Mouse (Mus musculus) CH12.LX (cell line): ENCODE results near the gene Tmem43. TPM values are rescaled to one million over a fixed set of nuclear protein-coding genes. Genes with fewer than 3 reads are reported as not detected.
A peak's percentile ranks its signal among the peaks of the same experiment; 100 is the strongest.

Experiments used
- DNase-seq: peaks from one replicate; pipeline ENCODE4 v3.0.0-alpha.2; 2013; ENCODE audit errors: extremely low read depth
- H3K27ac ChIP-seq: 2 replicates; pipeline ENCODE4 v1.5.1; 2012; ENCODE audit warnings: low read depth, mild to moderate bottlenecking, control low read depth, moderate library complexity; ENCODE audit not compliant: insufficient read depth
- H3K27me3 ChIP-seq: replicated peaks from 2 replicates; pipeline ENCODE3; 2012; ENCODE audit warnings: inconsistent platforms
- H3K36me3 ChIP-seq, 2 experiments: replicated peaks in 1 of 2; 2 replicates each; pipeline versions ENCODE3 to v1.6.1; 2012; ENCODE audit warnings: inconsistent platforms in 1 of 2, low read length in 1 of 2, mild to moderate bottlenecking in 1 of 2, mixed read lengths in 1 of 2, moderate library complexity in 1 of 2; ENCODE audit not compliant: control insufficient read depth in 1 of 2, insufficient read depth in 1 of 2
- H3K4me1 ChIP-seq, 2 experiments: 2 replicates each; pipeline ENCODE4 v1.6.1; 2012; ENCODE audit warnings: inconsistent platforms in 1 of 2, moderate library complexity in 1 of 2; ENCODE audit not compliant: insufficient read depth in 2 of 2, control insufficient read depth in 1 of 2
- H3K4me2 ChIP-seq: 2 replicates; pipeline ENCODE4 v1.6.1; 2012; ENCODE audit warnings: low read depth, mild to moderate bottlenecking, control low read depth; ENCODE audit not compliant: poor library complexity, insufficient read depth, severe bottlenecking
- H3K4me3 ChIP-seq, 3 experiments: fragments of 150-350 bp in 1 of 3; sonication (generic) in 1 of 3; replicated peaks in 1 of 3; 2 replicates each; pipeline versions ENCODE3 to v1.5.1; 2011 to 2012; ENCODE audit warnings: low read depth in 2 of 3, low read length in 2 of 3, mild to moderate bottlenecking in 2 of 3, moderate library complexity in 2 of 3, control low read depth in 1 of 3, improper control_type of control experiment in 1 of 3, inconsistent platforms in 1 of 3, mixed read lengths in 1 of 3; ENCODE audit not compliant: poor library complexity in 1 of 3
- H3K79me2 ChIP-seq: replicated peaks from 2 replicates; pipeline ENCODE4 v1.6.1; 2012; ENCODE audit warnings: mild to moderate bottlenecking, moderate library complexity; ENCODE audit not compliant: control insufficient read depth, poor library complexity, insufficient read depth, severe bottlenecking; ENCODE audit errors: extremely low read depth
- H3K9ac ChIP-seq: 2 replicates; pipeline ENCODE4 v1.6.1; 2012; ENCODE audit warnings: low read depth, mild to moderate bottlenecking, control low read depth, moderate library complexity; ENCODE audit not compliant: insufficient read depth
- H3K9me3 ChIP-seq: replicated peaks from 2 replicates; pipeline ENCODE3; 2012; ENCODE audit warnings: low read length, inconsistent platforms, mixed read lengths
- CHD1 ChIP-seq: IDR thresholded peaks from 2 replicates; pipeline ENCODE4 v1.6.1; 2012; ENCODE audit warnings: low read depth, low read length, improper control_type of control experiment, inconsistent platforms
- E2F4 ChIP-seq: IDR thresholded peaks from 2 replicates; pipeline ENCODE4 v1.6.1; 2011; ENCODE audit warnings: low read depth, low read length, improper control_type of control experiment; ENCODE audit not compliant: insufficient replicate concordance
- ELF1 ChIP-seq: IDR thresholded peaks from 2 replicates; pipeline ENCODE4 v1.6.1; 2014; ENCODE audit warnings: low read depth, mild to moderate bottlenecking, inconsistent platforms, low read length, improper control_type of control experiment
- HCFC1 ChIP-seq: IDR thresholded peaks from 2 replicates; pipeline ENCODE4 v1.6.1; 2012; ENCODE audit warnings: low read depth, mild to moderate bottlenecking, inconsistent platforms, low read length, improper control_type of control experiment
- IRF4 ChIP-seq: IDR thresholded peaks from 2 replicates; pipeline ENCODE4 v1.6.1; 2014; ENCODE audit warnings: low read depth, mild to moderate bottlenecking, inconsistent platforms, low read length, improper control_type of control experiment
- JUND ChIP-seq: conservative IDR thresholded peaks from 2 replicates; pipeline ENCODE4 v1.6.1; 2011; ENCODE audit warnings: low read depth, low read length, improper control_type of control experiment
- KAT2A ChIP-seq: IDR thresholded peaks from 2 replicates; pipeline ENCODE4 v1.6.1; 2012; ENCODE audit warnings: low read length, improper control_type of control experiment, inconsistent platforms; ENCODE audit not compliant: insufficient replicate concordance
- MAFK ChIP-seq: IDR thresholded peaks from 2 replicates; pipeline ENCODE4 v1.6.1; 2011; ENCODE audit warnings: low read length, improper control_type of control experiment; ENCODE audit not compliant: insufficient replicate concordance
- MAX ChIP-seq: IDR thresholded peaks from 2 replicates; pipeline ENCODE4 v1.6.1; 2011; ENCODE audit warnings: low read length, improper control_type of control experiment
- NRF1 ChIP-seq: IDR thresholded peaks from 2 replicates; pipeline ENCODE4 v1.6.1; 2014; ENCODE audit warnings: low read depth, mild to moderate bottlenecking, inconsistent platforms, low read length, improper control_type of control experiment, moderate library complexity
- PAX5 ChIP-seq: IDR thresholded peaks from 2 replicates; pipeline ENCODE4 v1.6.1; 2012; ENCODE audit warnings: low read length, inconsistent platforms, mixed read lengths
- POLR2AphosphoS2 ChIP-seq: IDR thresholded peaks from 2 replicates; pipeline ENCODE4 v1.6.1; 2011; ENCODE audit warnings: low read depth, low read length, improper control_type of control experiment
- RAD21 ChIP-seq: IDR thresholded peaks from 2 replicates; pipeline ENCODE4 v1.6.1; 2011; ENCODE audit warnings: low read depth, mild to moderate bottlenecking, low read length, improper control_type of control experiment, moderate library complexity
- RCOR1 ChIP-seq: conservative IDR thresholded peaks from 2 replicates; pipeline ENCODE4 v1.6.1; 2012; ENCODE audit warnings: low read depth, mild to moderate bottlenecking, inconsistent platforms, low read length, improper control_type of control experiment
- SMC3 ChIP-seq: IDR thresholded peaks from 2 replicates; pipeline ENCODE4 v1.6.1; 2011; ENCODE audit warnings: low read depth, low read length, improper control_type of control experiment
- TBP ChIP-seq: conservative IDR thresholded peaks from 2 replicates; pipeline ENCODE4 v1.6.1; 2011; ENCODE audit warnings: low read depth, low read length, improper control_type of control experiment
- TCF12 ChIP-seq: IDR thresholded peaks from 2 replicates; pipeline ENCODE4 v1.6.1; 2014; ENCODE audit warnings: low read depth, mild to moderate bottlenecking, inconsistent platforms, low read length, improper control_type of control experiment
- USF1 ChIP-seq: IDR thresholded peaks from 2 replicates; pipeline ENCODE4 v1.6.1; 2014; ENCODE audit warnings: low read depth, mild to moderate bottlenecking, inconsistent platforms, low read length, improper control_type of control experiment
- dilution Hi-C: fragments of 300-500 bp; cut with MboI; formaldehyde crosslinking; loops from 2 replicates; pipeline ENCODE4 v1.14.3; 2020; ENCODE audit warnings: low sequenced_read_pairs; ENCODE audit not compliant: extremely low pct_unique_long_range_greater_than_20kb, extremely low pct_ligation_motif_present
- in situ Hi-C: fragments of 300-500 bp; cut with MboI; formaldehyde crosslinking; loops from 3 replicates; pipeline ENCODE4 v1.14.3; 2019; ENCODE audit warnings: low sequenced_read_pairs, low pct_ligation_motif_present, low pct_unique_long_range_greater_than_20kb, mixed read lengths
- polyA plus RNA-seq: library from polyadenylated mRNA; unstranded; fragments of >175 nt; gene quantifications from 2 replicates; pipeline ENCODE4 v1.2.1, GENCODE M21; 2012; ENCODE audit warnings: low read depth; ENCODE audit not compliant: insufficient read length
- total RNA-seq, 2 experiments: library from RNA; depleted of rRNA; stranded (reverse); fragments of 300-350 nt in 1 of 2; fragments of >200 nt in 1 of 2; gene quantifications; 2 replicates each; pipeline ENCODE4 v1.2.3; 2012 to 2014

The Tmem43 gene
- total and polyA plus RNA-seq, 3 experiments: 19.2 to 29.7 (median 25.0) TPM

DNA sequence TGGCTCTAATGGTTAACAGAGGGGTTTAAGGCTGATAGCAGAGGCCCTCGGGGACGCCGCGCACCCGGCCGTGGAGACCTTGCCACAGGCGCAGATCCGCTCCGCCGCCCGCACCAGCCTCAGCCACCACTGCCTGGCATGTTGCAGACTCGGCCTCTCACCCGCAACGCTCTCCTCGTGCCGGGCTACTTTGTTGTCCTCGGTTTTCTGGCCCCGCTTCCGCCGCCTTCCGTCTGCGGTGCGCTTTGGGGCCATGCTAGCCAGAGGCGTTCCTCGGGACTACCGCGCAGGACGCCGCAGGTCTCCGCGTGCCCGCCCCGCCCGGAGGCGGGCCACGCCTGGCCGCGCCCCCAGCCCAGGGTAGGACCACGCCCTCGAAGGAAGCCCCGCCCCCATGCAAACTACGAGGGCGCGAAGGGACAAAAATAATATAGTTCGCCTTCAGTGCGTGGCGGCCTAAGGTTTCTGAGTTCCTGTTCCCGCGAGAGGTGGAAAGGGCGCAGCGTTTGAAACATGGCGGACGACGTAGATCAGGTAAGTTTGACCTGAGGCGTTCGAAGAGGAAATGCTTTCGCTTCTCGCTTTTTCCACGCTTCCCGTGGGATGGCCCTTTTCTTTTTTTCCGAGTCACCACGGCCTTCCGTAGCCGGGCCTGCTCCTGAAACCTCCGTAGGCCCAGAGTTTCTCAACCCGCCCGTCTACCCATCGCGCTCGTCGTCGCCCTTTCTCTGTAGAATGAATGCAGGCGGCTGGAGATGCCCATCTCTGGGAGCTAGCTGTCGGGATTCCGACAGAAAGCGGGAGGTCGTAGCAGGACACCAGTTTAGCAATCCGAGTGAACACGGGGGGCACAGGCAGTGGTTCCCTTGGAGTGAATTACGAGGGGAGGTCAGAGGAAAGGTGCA, 42.3 kb downstream of the Tmem43 start, which contains the start of the genes Xpc and Lsm3 (continued):
- 0 out of 2 replicates have a peak, but pooled peaks have one; percentile 46 for TF ChIP-seq POLR2AphosphoS2
- peak; percentile 81; the same call in 1 of the 2 replicates for TF ChIP-seq KAT2A

GRCm38 (mm10) chr6:91518454-91519020, 45.0 kb downstream of the Tmem43 start:
- no peak overlapping the region for H3K4me2 ChIP-seq
- no peaks in the 10 kb centered on the region for H3K27me3 ChIP-seq
- peaks cover 13% of the 10 kb centered on the region for H3K79me2 ChIP-seq
- TF ChIP-seq JUND (no peak), PAX5 (no peak), MAFK (no peak)
- H3K4me1 ChIP-seq: peaks cover 0 to 25% of the 10 kb centered on the region in 2 experiments; a peak in 2 of 4 replicates
- H3K4me3 ChIP-seq: no peak overlapping the region
- H3K36me3 ChIP-seq: peaks cover 51 to 63% of the 10 kb centered on the region in 2 experiments
- no peak for DNase-seq
- no peak overlapping the region for H3K27ac ChIP-seq
- H3K9me3 ChIP-seq: no peaks in the 10 kb centered on the region
- dilution Hi-C loops (no loop called here), in situ Hi-C loops (loop anchor here (5.0 kb wide), 1 partner anchor 229 kb away; no protein-coding TSS in a partner anchor)
- no peak overlapping the region for H3K9ac ChIP-seq

GRCm38 (mm10) chr6:91522816-91523215, 49.3 kb downstream of the Tmem43 start:
- DNase-seq: no peak
- peaks cover 51 to 85% of the 10 kb centered on the region in 2 experiments for H3K36me3 ChIP-seq
- TF ChIP-seq KAT2A (no peak), ELF1 (no peak), NRF1 (no peak), TBP (no peak), POLR2AphosphoS2 (no peak), E2F4 (no peak), CHD1 (no peak), IRF4 (no peak), JUND (no peak), SMC3 (no peak), RAD21 (no peak), TCF12 (no peak), MAX (no peak), HCFC1 (no peak), USF1 (no peak), RCOR1 (no peak)
- no peak overlapping the region for H3K4me2 ChIP-seq
- no peak overlapping the region for H3K27ac ChIP-seq
- dilution Hi-C loops (no loop called here), in situ Hi-C loops (no loop called here)
- H3K9ac ChIP-seq: no peak overlapping the region
- peaks cover 0 to 9% of the 10 kb centered on the region in 2 experiments; a peak in 2 of 4 replicates for H3K4me1 ChIP-seq
- no peaks in the 10 kb centered on the region for H3K9me3 ChIP-seq
- no peaks in the 10 kb centered on the region for H3K79me2 ChIP-seq
- H3K27me3 ChIP-seq: no peaks in the 10 kb centered on the region
- no peak overlapping the region for H3K4me3 ChIP-seq
